24 mouse cellular contexts compared by ENCODE assay signal in the genomic region with DNA sequence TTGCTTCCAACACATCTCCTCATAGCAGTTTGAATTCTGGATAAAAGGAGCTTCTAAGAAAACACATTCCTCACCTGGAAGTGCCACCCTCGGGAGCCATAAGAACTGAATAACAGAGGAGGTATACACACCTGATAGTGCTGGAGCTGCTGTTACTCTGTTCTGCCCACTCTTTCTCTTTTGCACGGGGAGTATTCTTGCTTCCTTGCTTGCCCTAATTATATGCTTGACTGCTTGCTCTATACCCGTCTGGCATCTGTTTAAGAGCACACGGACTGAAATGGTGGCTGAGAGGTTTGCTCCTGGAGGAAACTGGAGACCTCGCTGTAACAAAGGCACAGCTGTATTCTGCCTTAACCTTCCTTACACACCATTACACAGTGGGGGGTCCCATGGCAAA.
DNase-seq lines count a peak whose midpoint lies in the region; ATAC-seq and TF ChIP-seq lines count a peak whose summit lies in the region.
"Had no signal": no experiment of that assay in that cellular context is flagged by ENCODE, and none has a peak within 500 bp of the region (broad histone marks: within the 10 kb centered on the region; RNA-seq: fewer than 3 reads in every experiment).

No protein-coding gene starts in this region.

- ATAC-seq in embryonic facial prominence, embryonic 11.5 days (replicated peaks; ENCODE audit: insufficient number of reproducible peaks, low FRiP score, low TSS enrichment, low read depth), result no peak; the same call in 1 of the 2 replicates
- ATAC-seq in kidney, postnatal 0 days (replicated peaks; ENCODE audit: low FRiP score, low read depth), result peak; percentile 65
- ATAC-seq in neural tube, embryonic 15.5 days (ENCODE audit: low FRiP score), result peak; percentile 45; the same call in 1 of the 2 replicates
- ATAC-seq: CD4-positive, CD25-positive, alpha-beta regulatory T cell, adult 4 months; intestine, embryonic 15.5 days; liver, embryonic 12.5 days had no signal

- H3K9ac ChIP-seq in embryonic facial prominence, embryonic 11.5 days (replicated peaks; ENCODE audit: low read length), result no peak overlapping the region
- no peak overlapping the region for H3K9ac ChIP-seq in kidney, postnatal 0 days (ENCODE audit: low read depth, low read length)
- H3K9ac ChIP-seq in neural tube, embryonic 15.5 days (replicated peaks), result no peak overlapping the region
- H3K9ac ChIP-seq: embryonic facial prominence, embryonic 15.5 days; heart, embryonic 12.5 days; hindbrain, embryonic 15.5 days; intestine, embryonic 15.5 days; limb, embryonic 12.5 days; liver, embryonic 12.5 days; lung, embryonic 14.5 days had no signal

- no peak overlapping the region for H3K4me2 ChIP-seq in embryonic facial prominence, embryonic 11.5 days (ENCODE audit: low read depth, low read length)
- H3K4me2 ChIP-seq in kidney, postnatal 0 days (ENCODE audit: low read length), result no peak overlapping the region
- no peak overlapping the region for H3K4me2 ChIP-seq in neural tube, embryonic 15.5 days
- H3K4me2 ChIP-seq: embryonic facial prominence, embryonic 15.5 days; heart, embryonic 12.5 days; hindbrain, embryonic 15.5 days; intestine, embryonic 15.5 days; limb, embryonic 12.5 days; liver, embryonic 12.5 days; lung, embryonic 14.5 days had no signal

- no peak overlapping the region for H3K4me3 ChIP-seq in embryonic facial prominence, embryonic 11.5 days (ENCODE audit: low read depth, low read length)
- H3K4me3 ChIP-seq in embryonic facial prominence, embryonic 10.5 days, result no peak overlapping the region
- H3K4me3 ChIP-seq in kidney, postnatal 0 days (replicated peaks; ENCODE audit: low read depth, low read length), result no peak overlapping the region
- no peak overlapping the region for H3K4me3 ChIP-seq in neural tube, embryonic 15.5 days (replicated peaks)
- H3K4me3 ChIP-seq: embryonic facial prominence, embryonic 15.5 days; heart, embryonic 12.5 days; hindbrain, embryonic 15.5 days; intestine, embryonic 15.5 days; limb, embryonic 12.5 days; liver, embryonic 12.5 days; myocyte had no signal

- no peaks in the 10 kb centered on the region for H3K36me3 ChIP-seq in embryonic facial prominence, embryonic 11.5 days (replicated peaks; ENCODE audit: control insufficient read depth, insufficient read depth, low read depth, low read length)
- H3K36me3 ChIP-seq in embryonic facial prominence, embryonic 10.5 days (replicated peaks), result no peaks in the 10 kb centered on the region
- no peaks in the 10 kb centered on the region for H3K36me3 ChIP-seq in kidney, postnatal 0 days (ENCODE audit: insufficient read depth, low read length)
- H3K36me3 ChIP-seq in neural tube, embryonic 15.5 days, result no peaks in the 10 kb centered on the region
- H3K36me3 ChIP-seq: embryonic facial prominence, embryonic 15.5 days; heart, embryonic 12.5 days; hindbrain, embryonic 15.5 days; intestine, embryonic 15.5 days; limb, embryonic 12.5 days; liver, embryonic 12.5 days had no signal

- no peak for TF ChIP-seq CTCF in kidney, postnatal 0 days (IDR thresholded peaks at IDR 0.05; ENCODE audit: low read depth)

- no peak overlapping the region for H3K27ac ChIP-seq in embryonic facial prominence, embryonic 11.5 days (replicated peaks; ENCODE audit: low read depth, low read length)
- no peak overlapping the region for H3K27ac ChIP-seq in embryonic facial prominence, embryonic 10.5 days (replicated peaks)
- H3K27ac ChIP-seq in kidney, postnatal 0 days, result no peak overlapping the region
- H3K27ac ChIP-seq in neural tube, embryonic 15.5 days (replicated peaks), result no peak overlapping the region
- H3K27ac ChIP-seq: embryonic facial prominence, embryonic 15.5 days; hindbrain, embryonic 15.5 days; intestine, embryonic 15.5 days; limb, embryonic 12.5 days; liver, embryonic 12.5 days had no signal

- WGBS in embryonic facial prominence, embryonic 11.5 days, result 28% methylated on average over 5 of the region's 5 CpGs
- 33% methylated on average over 5 of the region's 5 CpGs for WGBS in embryonic facial prominence, embryonic 10.5 days
- WGBS in kidney, postnatal 0 days, result 37% methylated on average over 5 of the region's 5 CpGs
- 36% methylated on average over 5 of the region's 5 CpGs for WGBS in neural tube, embryonic 15.5 days

- H3K27me3 ChIP-seq in embryonic facial prominence, embryonic 11.5 days (ENCODE audit: control insufficient read depth, insufficient read depth, low read length), result no peaks in the 10 kb centered on the region
- no peaks in the 10 kb centered on the region for H3K27me3 ChIP-seq in embryonic facial prominence, embryonic 10.5 days (replicated peaks; ENCODE audit: low read depth, poor library complexity, severe bottlenecking)
- no peaks in the 10 kb centered on the region for H3K27me3 ChIP-seq in kidney, postnatal 0 days (ENCODE audit: insufficient read depth, low read length)
- H3K27me3 ChIP-seq in neural tube, embryonic 15.5 days (replicated peaks), result no peaks in the 10 kb centered on the region
- H3K27me3 ChIP-seq: embryonic facial prominence, embryonic 15.5 days; heart, embryonic 12.5 days; hindbrain, embryonic 15.5 days; intestine, embryonic 15.5 days; limb, embryonic 12.5 days; liver, embryonic 12.5 days had no signal

- no peaks in the 10 kb centered on the region for H3K9me3 ChIP-seq in embryonic facial prominence, embryonic 11.5 days (replicated peaks; ENCODE audit: control insufficient read depth, low read length)
- H3K9me3 ChIP-seq in embryonic facial prominence, embryonic 10.5 days, result no peaks in the 10 kb centered on the region
- no peaks in the 10 kb centered on the region for H3K9me3 ChIP-seq in kidney, postnatal 0 days (replicated peaks; ENCODE audit: low read length)
- no peaks in the 10 kb centered on the region for H3K9me3 ChIP-seq in neural tube, embryonic 15.5 days (replicated peaks)
- H3K9me3 ChIP-seq: embryonic facial prominence, embryonic 15.5 days; heart, embryonic 12.5 days; hindbrain, embryonic 15.5 days; intestine, embryonic 15.5 days; limb, embryonic 12.5 days; liver, embryonic 12.5 days had no signal

- no peaks in the 10 kb centered on the region for H3K4me1 ChIP-seq in embryonic facial prominence, embryonic 11.5 days (ENCODE audit: control insufficient read depth, insufficient read depth, low read length)
- H3K4me1 ChIP-seq in embryonic facial prominence, embryonic 10.5 days, result no peaks in the 10 kb centered on the region
- H3K4me1 ChIP-seq in kidney, postnatal 0 days (replicated peaks; ENCODE audit: insufficient read depth, low read length), result no peaks in the 10 kb centered on the region
- no peaks in the 10 kb centered on the region; the same call in 1 of the 2 replicates for H3K4me1 ChIP-seq in neural tube, embryonic 15.5 days
- H3K4me1 ChIP-seq: embryonic facial prominence, embryonic 15.5 days; heart, embryonic 12.5 days; hindbrain, embryonic 15.5 days; intestine, embryonic 15.5 days; limb, embryonic 12.5 days; liver, embryonic 12.5 days had no signal

- peak; percentile 4 for DNase-seq in embryonic facial prominence, embryonic 11.5 days (ENCODE audit: low spot score)
- DNase-seq in embryonic facial prominence, embryonic 10.5 days (ENCODE audit: low spot score), result no peak
- peak; percentile 24 for DNase-seq in kidney, postnatal 0 days (ENCODE audit: low spot score)
- no peak for DNase-seq in kidney, adult 11 months
- DNase-seq in ES-CJ7 (ENCODE audit: low read depth, low spot score), result peak; percentile 6
- DNase-seq in thymus, postnatal 14 days, result no peak
- DNase-seq: adrenal gland, postnatal 36 days; cerebellum, adult 18-20 months; cerebellum, postnatal 36 days; gastrocnemius, postnatal 10 days; heart, adult 11 months; kidney, postnatal 25 days; lung, embryonic 14.5 days; lung, postnatal 4 days; thymus, postnatal 25 days had no signal

Comparison
In these comparisons a context has a peak if more than half of its experiments do, and no peak if none do; other contexts are left out.
1. DNase-seq: peak in embryonic facial prominence, embryonic 11.5 days (single experiment), kidney, postnatal 0 days (single experiment) and ES-CJ7 (single experiment); none in embryonic facial prominence, embryonic 10.5 days (single experiment), kidney, adult 11 months (single experiment) and thymus, postnatal 14 days (single experiment).